Mouse (Mus musculus): Measurements from ENCODE around the gene Ccdc163. TPM values are rescaled to one million over a fixed set of nuclear protein-coding genes. Genes with fewer than 3 reads are reported as not detected.

Gene Ccdc163
- polyA plus RNA-seq, 2 experiments from 2014 or later, result 33.7 to 39.5 TPM

DNA sequence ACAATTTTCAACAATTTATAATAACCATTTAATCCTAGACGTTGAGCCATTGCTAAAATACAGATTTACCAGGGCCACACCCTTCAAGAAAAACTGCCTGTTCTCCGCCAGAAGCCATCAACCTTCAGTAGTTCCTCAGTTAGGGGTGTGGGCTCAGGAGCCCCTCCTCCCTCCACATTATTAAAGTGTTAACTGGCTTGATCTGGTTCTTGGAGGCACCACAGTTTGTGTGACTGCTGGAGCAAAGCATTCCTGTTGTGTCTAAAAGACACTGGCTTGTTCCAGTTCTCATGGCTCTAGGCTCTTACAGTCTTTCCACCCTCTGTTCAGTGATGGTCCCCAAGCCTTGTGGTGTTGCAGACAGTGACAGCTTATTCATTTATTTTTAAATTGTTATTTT is 72.2 kb downstream of the Ccdc163 start:
- ATAC-seq, result no peak

DNA sequence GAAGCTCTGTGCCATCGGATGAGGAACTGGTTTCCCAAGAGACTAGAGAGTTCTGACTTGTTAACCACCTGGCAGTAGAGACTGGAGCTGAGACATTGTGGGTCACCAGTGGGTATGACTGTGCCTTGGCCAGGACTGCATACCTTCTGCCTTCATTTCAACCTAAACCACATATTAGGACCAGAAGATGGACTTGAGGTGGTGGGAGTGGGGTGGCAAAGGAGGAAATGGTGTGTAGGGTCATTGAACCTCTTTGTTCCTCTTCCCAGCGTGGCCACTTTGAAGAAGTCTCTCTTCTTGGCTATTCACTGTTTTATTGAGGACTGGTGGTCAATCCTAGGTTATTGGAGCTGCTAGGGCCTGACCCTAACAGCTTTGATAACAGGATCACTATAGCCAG is 73.1 kb downstream of the Ccdc163 start:
- no peak for ATAC-seq

DNA sequence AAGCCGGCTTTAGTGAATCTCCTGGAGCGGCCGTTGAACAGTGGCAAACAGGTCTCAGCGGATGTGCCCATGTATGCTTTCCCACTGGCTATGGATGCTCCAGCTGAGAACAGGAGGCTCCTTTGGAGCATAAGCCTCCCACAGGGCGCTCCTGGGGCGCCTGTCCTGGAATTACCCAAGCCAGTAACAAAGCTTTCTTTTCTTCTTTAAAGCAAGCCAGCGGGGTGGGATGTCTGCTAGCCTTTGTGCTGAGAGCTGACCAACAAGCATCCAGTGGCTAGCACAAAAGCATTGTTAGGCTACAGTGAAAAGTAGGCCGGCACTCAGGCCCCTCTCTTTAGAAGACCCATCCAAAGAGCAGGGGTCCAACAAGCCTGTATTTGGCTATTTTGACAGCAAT is 73.9 kb downstream of the Ccdc163 start:
- ATAC-seq, result no peak

DNA sequence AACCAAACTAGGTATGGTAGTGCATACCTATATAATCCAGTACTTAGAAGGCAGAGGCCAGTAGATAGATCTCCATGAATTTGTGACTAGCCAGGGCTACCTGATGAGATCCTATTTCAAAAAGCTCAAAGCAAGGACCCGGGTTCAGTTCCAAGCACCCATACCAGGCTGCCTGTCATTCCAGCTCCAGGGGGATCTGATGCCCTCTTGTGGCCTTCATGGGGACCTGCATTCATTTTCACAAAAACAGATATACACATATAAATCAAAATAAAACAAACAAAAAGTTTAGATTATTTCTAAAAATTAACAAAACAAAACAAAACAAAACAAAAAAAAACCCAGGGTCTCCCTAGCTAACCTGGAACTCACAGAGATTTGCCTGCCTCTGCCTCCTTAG is 78.3 kb downstream of the Ccdc163 start:
- no peak for ATAC-seq

DNA sequence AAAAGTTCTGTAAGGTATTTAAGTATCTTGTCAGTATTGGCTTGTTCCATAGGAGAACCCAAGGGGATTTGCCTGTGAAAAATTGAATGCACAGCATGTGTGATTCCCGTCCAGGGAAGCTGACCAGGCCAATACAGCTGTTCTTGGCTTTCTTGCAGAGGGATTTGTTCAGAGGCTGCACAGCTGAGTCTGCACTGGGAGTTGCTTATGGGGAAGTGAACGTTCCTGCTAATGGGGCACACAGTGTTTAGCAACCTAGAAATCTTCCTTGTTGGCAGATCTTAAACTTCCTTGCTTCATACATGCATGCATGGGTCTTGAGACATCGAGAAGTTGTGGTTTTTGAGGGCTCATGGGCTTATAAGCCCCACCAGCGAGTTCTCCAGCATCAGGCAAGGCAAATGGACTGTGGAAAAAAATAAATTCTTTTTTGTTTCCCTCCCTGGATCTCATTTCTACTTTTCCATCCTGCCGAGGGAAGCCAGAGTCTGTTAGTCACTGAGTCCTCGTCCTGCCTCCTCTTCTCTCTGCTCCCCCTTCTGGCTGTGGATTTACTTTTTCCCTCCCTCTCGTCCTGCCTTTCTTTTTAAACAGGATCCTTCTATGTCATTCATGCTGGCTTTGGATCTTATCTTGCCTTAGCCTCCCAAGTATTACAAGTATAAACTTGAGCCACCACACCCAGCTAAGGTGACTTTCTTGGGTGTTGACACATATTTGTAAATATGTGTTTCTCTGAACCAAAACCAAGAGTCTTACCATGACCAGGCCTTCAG is 79.9 kb downstream of the Ccdc163 start:
- ATAC-seq, result no peak

DNA sequence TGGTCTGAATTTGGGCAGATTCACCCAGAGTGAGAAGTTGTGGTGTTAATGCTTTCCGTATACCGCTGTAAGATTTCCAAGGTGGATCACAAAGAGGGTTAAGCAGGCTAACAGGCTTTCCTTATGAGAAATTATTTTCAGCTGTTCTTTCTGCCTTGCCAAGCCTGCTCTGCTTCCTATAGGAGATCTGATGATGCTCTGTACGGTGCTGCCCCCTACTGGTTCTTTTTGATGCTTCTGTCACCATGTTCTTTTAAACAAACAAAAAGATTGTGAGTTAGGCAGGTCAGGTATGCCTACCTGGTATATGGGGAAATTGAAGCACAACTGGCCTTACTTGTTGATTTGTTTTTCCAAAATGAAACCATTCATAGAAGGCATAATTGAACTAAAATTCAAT is 80.6 kb downstream of the Ccdc163 start:
- ATAC-seq, result peak; percentile 68

DNA sequence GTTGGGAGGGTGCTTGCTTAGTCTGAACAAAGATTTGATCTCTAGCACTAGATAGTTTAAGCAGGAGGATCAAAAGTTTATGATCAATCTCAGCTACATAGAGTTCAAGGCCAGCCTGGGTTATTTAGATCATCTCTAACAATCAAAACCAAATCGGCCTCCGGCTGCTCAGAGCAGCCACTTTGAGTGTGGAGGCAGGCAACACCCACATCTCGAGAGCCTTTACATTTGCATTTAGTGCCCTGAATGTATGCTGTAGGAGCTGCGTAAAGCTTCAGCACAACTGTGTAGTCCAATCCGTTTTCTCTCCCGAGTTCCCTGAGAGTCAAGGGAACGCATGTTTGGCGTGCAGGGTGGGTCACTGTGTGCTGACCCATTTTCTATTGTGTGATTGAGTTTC is 84.1 kb downstream of the Ccdc163 start:
- ATAC-seq, result no peak

DNA sequence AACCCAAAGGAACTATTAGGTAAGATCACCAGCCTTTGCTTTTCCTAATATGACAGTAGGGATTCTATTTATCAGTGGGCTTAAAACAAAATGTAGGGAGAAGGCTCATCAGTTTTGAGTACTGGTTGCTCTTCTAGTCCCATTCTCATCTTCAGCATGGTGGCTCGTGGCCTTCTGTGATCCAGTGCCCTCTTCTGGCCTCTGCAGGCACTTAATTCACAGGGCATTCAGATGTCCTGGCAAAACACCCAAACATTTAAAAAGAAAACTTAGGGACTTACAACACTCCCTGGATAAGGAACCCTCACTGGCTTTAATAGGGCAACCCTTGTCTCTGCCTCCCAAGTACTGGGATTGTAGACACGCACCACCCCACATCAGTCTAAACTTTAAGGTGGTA is 86.0 kb downstream of the Ccdc163 start:
- ATAC-seq, result no peak

DNA sequence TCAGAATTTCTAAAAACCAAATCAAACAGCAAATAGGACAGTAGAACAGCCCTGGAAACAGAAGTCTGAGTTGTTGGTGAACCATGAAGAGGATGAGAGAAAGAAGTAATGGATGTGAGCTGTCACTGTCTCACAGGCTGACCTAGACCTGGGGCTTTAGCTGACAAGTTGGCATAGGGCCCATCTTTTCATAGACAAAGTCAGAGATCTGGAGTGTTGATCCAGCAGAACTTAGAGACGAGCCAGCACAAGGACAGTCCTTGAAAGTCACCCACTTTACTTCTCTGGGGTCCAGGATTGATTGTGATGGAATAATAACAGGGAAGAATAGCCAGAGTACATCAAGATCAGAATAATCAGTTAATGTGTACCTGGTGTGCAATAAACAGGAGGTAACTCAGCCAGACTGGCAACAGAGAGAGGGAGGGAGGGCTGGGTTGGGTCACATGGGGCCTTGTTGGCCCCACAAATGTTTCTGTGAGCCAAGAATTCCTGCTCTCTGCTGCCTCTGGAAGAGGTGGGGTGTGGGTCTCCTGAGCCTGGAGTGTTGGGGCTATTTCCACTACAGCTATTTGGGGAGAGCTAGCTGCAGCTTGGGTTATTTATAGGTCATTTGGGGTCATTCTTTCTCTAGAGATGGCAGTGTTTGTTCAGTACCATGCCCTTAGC is 88.3 kb downstream of the Ccdc163 start:
- ATAC-seq, result no peak

DNA sequence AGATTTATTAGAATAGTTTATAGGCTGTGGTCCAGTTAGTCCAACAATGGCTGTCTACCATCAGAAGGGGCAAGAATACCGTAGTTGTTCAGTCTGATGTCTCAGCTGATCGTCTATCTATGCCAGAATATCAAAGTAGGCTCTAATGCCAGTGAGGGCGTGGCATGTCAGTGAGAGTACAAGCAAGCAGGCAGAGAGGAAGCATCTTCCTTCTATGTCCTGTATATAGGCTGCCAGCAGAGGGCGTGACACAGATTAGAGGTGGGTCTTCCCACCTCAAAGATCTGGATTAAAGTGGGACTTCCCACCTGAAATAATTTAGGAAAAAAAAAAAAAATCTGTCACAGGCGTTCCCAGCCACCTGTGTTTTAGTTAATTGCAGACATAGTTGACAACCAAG is 91.6 kb downstream of the Ccdc163 start:
- peak; percentile 78 for ATAC-seq

Other genes with a start within 250 kb of the Ccdc163 start
- gene Mast2, start 244.3 kb upstream of the Ccdc163 start, polyA plus RNA-seq (2017; shearing (Covaris generic)), result 1 to 10 TPM; 5.2 to 5.8 TPM
- gene Ipp, start 201.0 kb upstream of the Ccdc163 start, polyA plus RNA-seq (2017; shearing (Covaris generic)), result 10 to 100 TPM in 1 of 2 experiments, 1 to 10 TPM in 1; 9.9 to 16.2 TPM
- 10 to 100 TPM; 25.7 to 29.7 TPM for gene Tmem69, start 152.6 kb upstream of the Ccdc163 start, polyA plus RNA-seq (2017; shearing (Covaris generic))
- gene Gpbp1l1, start 150.9 kb upstream of the Ccdc163 start, polyA plus RNA-seq (2017; shearing (Covaris generic)), result 100 to 1,000 TPM in 1 of 2 experiments, 10 to 100 TPM in 1; 88.7 to 103 TPM
- 10 to 100 TPM in 1 of 2 experiments, 1 to 10 TPM in 1; 9.2 to 15.3 TPM for gene Ccdc17, start 111.9 kb upstream of the Ccdc163 start, polyA plus RNA-seq (2017; shearing (Covaris generic))
- gene Nasp, start 80.6 kb upstream of the Ccdc163 start, polyA plus RNA-seq (2017; shearing (Covaris generic)), result 10 to 100 TPM; 62.2 to 66.1 TPM
- 100 to 1,000 TPM; 314 to 333 TPM for gene Akr1a1, start 56.8 kb upstream of the Ccdc163 start, polyA plus RNA-seq (2017; shearing (Covaris generic))
- 100 to 1,000 TPM; 840 to 842 TPM for gene Prdx1, start 23.0 kb upstream of the Ccdc163 start, polyA plus RNA-seq (2017; shearing (Covaris generic))
- gene Mmachc, start 103 bp upstream of the Ccdc163 start, polyA plus RNA-seq (2017; shearing (Covaris generic)), result 1 to 10 TPM; 3.9 to 4.9 TPM
- gene Tesk2, start 12.4 kb downstream of the Ccdc163 start, polyA plus RNA-seq (2017; shearing (Covaris generic)), result 1 to 10 TPM; 3.8 to 5.4 TPM
- gene Toe1, start 99.1 kb downstream of the Ccdc163 start, polyA plus RNA-seq (2017; shearing (Covaris generic)), result 10 to 100 TPM; 23.7 to 29.3 TPM
- 10 to 100 TPM in 1 of 2 experiments, 1 to 10 TPM in 1; 9.2 to 15.0 TPM for gene Mutyh, start 99.2 kb downstream of the Ccdc163 start, polyA plus RNA-seq (2017; shearing (Covaris generic))
- under 1 TPM; 0.70 to 0.85 TPM for gene Hpdl, start 113.2 kb downstream of the Ccdc163 start, polyA plus RNA-seq (2017; shearing (Covaris generic))
- gene Zswim5, start 168.9 kb downstream of the Ccdc163 start, polyA plus RNA-seq (2017; shearing (Covaris generic)), result not detected